Mouse (Mus musculus): ENCODE measurements around the gene Pdk4.

DNA sequence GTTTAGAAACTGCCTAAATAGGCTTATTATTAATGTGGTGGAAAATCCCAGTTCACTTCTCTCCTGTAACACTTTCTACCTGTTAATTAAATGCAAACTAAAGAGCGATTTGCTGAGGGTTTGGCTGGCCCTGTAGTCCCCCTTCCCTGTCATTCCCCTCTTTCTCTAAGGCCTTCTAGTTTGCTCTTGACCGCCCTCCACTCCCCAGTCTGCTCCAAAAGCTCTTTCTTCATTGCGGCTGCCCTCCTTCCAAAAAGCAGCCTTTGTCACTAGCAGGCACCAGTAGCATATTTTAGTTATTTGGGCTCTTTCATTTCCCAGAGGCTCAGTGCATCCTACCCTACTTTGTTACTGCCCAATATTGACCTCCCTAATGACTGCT lies 736 bp upstream of the Pdk4 start:
- no peak for TF ChIP-seq CEBPB (IDR thresholded peaks at IDR 0.05; ENCODE audit: low read depth)
- no peak for TF ChIP-seq CTCF (IDR thresholded peaks at IDR 0.05; ENCODE audit: control insufficient read depth, insufficient read depth, insufficient read length)
- no peak for TF ChIP-seq USF1 (IDR thresholded peaks at IDR 0.05; ENCODE audit: low read depth)
- TF ChIP-seq MAX (IDR thresholded peaks at IDR 0.05) = no peak

Measured in C2C12 (cell line).